Mouse (Mus musculus): ENCODE results near the gene Sec61a1. TPM values are rescaled to one million over a fixed set of nuclear protein-coding genes. Genes with fewer than 3 reads are reported as not detected.

Gene Sec61a1
- polyA plus RNA-seq, 1 experiment from 2014 or later = 165 TPM

- DNase-seq (ENCODE audit: low spot score, missing footprints) = no peak
- Histone ChIP-seq H3K4me3 (ENCODE audit: low read depth, low read length) (no peak overlapping the region), H3K9ac (ENCODE audit: low read length) (no peak overlapping the region), H3K4me1 (ENCODE audit: control insufficient read depth, insufficient read depth, low read length) (peaks cover 6% of the 10 kb centered on the region), H3K36me3 (ENCODE audit: control insufficient read depth, insufficient read depth, low read length) (no peaks in the 10 kb centered on the region), H3K4me2 (no peak overlapping the region), H3K27me3 (ENCODE audit: control insufficient read depth, insufficient read depth, low read length) (no peaks in the 10 kb centered on the region), H3K27ac (ENCODE audit: low read depth, low read length) (no peak overlapping the region), H3K9me3 (ENCODE audit: control insufficient read depth, low read length) (no peaks in the 10 kb centered on the region)
- WGBS = 74% methylated on average over 3 of the region's 3 CpGs
- no peak for ATAC-seq (ENCODE audit: low FRiP score)
These were observed 3.9 kb upstream of the Sec61a1 start for GRCm38 (mm10) chr6:88522606-88523005.

DNA sequence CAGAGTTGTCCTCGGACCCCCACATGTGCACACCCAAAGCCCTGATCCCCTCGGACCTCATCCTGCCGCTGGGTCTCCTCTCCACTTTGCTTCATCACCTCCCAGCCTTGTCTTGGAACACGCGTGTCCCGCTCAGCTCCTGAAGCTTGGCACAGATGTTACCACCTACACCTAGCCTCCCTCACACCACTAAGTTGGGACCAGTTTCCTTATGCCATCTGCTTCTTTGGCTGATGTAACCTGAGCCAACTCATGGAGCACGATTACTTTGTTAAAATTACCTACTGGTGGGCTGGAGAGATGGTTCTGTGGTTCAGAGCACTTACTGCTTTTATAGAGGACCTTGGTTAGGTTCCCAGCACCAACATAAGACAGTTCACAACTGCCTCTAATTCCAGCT lies 3.1 kb upstream of the Sec61a1 start:
- H3K27me3 ChIP-seq (ENCODE audit: control insufficient read depth, insufficient read depth, low read length) = no peaks in the 10 kb centered on the region
- H3K4me2 ChIP-seq = no peak overlapping the region
- H3K4me1 ChIP-seq (ENCODE audit: control insufficient read depth, insufficient read depth, low read length) = peaks cover 12% of the 10 kb centered on the region
- H3K4me3 ChIP-seq (ENCODE audit: low read depth, low read length) = no peak overlapping the region
- WGBS = 89% methylated on average over 7 of the region's 7 CpGs
- no peak for ATAC-seq (ENCODE audit: low FRiP score)
- no peak for DNase-seq (ENCODE audit: low spot score, missing footprints)
- H3K27ac ChIP-seq (ENCODE audit: low read depth, low read length) = no peak overlapping the region
- no peaks in the 10 kb centered on the region for H3K9me3 ChIP-seq (ENCODE audit: control insufficient read depth, low read length)
- no peaks in the 10 kb centered on the region for H3K36me3 ChIP-seq (ENCODE audit: control insufficient read depth, insufficient read depth, low read length)
- no peak overlapping the region for H3K9ac ChIP-seq (ENCODE audit: low read length)

GRCm38 (mm10) chr6:88517701-88518403 lies 853 bp downstream of the Sec61a1 start:
- 20% methylated on average over 18 of the region's 18 CpGs for WGBS
- Histone ChIP-seq H3K27me3 (ENCODE audit: control insufficient read depth, insufficient read depth, low read length) (no peaks in the 10 kb centered on the region), H3K4me1 (ENCODE audit: control insufficient read depth, insufficient read depth, low read length) (peaks cover 12% of the 10 kb centered on the region), H3K9me3 (ENCODE audit: control insufficient read depth, low read length) (no peaks in the 10 kb centered on the region), H3K36me3 (ENCODE audit: control insufficient read depth, insufficient read depth, low read length) (peaks cover 21% of the 10 kb centered on the region), H3K27ac (ENCODE audit: low read depth, low read length) (peak overlapping the region; percentile 42; the same call in 1 of the 2 replicates), H3K4me2 (peak overlapping the region; percentile 77), H3K4me3 (ENCODE audit: low read depth, low read length) (peak overlapping the region; percentile 87), H3K9ac (ENCODE audit: low read length) (peak overlapping the region; percentile 93)
- ATAC-seq (ENCODE audit: low FRiP score) (no peak), DNase-seq (ENCODE audit: low spot score, missing footprints) (peak; percentile 91)

GRCm38 (mm10) chr6:88516667-88517066 lies 2.0 kb downstream of the Sec61a1 start:
- Histone ChIP-seq H3K9ac (ENCODE audit: low read length) (no peak overlapping the region), H3K4me2 (no peak overlapping the region), H3K27me3 (ENCODE audit: control insufficient read depth, insufficient read depth, low read length) (no peaks in the 10 kb centered on the region), H3K27ac (ENCODE audit: low read depth, low read length) (no peak overlapping the region), H3K4me3 (ENCODE audit: low read depth, low read length) (no peak overlapping the region), H3K9me3 (ENCODE audit: control insufficient read depth, low read length) (no peaks in the 10 kb centered on the region), H3K36me3 (ENCODE audit: control insufficient read depth, insufficient read depth, low read length) (peaks cover 31% of the 10 kb centered on the region), H3K4me1 (ENCODE audit: control insufficient read depth, insufficient read depth, low read length) (peaks cover 12% of the 10 kb centered on the region)
- DNase-seq (ENCODE audit: low spot score, missing footprints) (no peak), ATAC-seq (ENCODE audit: low FRiP score) (no peak)
- WGBS = 75% methylated on average over 5 of the region's 5 CpGs

- Histone ChIP-seq H3K9me3 (ENCODE audit: control insufficient read depth, low read length) (no peaks in the 10 kb centered on the region), H3K9ac (ENCODE audit: low read length) (no peak overlapping the region), H3K27ac (ENCODE audit: low read depth, low read length) (no peak overlapping the region), H3K4me3 (ENCODE audit: low read depth, low read length) (no peak overlapping the region), H3K27me3 (ENCODE audit: control insufficient read depth, insufficient read depth, low read length) (no peaks in the 10 kb centered on the region), H3K36me3 (ENCODE audit: control insufficient read depth, insufficient read depth, low read length) (peaks cover 31% of the 10 kb centered on the region), H3K4me2 (no peak overlapping the region), H3K4me1 (ENCODE audit: control insufficient read depth, insufficient read depth, low read length) (peaks cover 12% of the 10 kb centered on the region)
- WGBS = 91% methylated on average over 8 of the region's 8 CpGs
- ATAC-seq (ENCODE audit: low FRiP score) = no peak
- no peak for DNase-seq (ENCODE audit: low spot score, missing footprints)
These were observed 2.7 kb downstream of the Sec61a1 start for GRCm38 (mm10) chr6:88515971-88516370.

DNA sequence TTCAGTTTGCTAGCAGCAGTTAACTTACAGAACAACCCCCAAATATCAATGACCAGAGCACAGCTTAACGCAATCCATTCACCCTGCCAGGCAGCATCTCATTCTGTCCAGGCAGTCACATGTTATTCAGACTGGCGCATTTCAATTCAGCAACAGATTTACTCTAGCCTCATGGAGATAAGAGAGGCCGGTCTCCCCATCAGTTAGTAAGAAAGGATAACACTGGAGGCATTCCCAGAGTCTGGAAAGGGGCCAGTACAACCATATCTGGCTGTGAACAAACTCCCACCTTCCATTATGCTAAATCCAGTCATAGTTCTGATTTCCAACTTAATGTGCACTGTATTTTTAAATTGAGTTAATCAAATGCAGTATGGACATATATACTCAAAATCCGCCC lies 4.2 kb downstream of the Sec61a1 start:
- 88% methylated on average over 4 of the region's 4 CpGs for WGBS
- Histone ChIP-seq H3K36me3 (ENCODE audit: control insufficient read depth, insufficient read depth, low read length) (peaks cover 42% of the 10 kb centered on the region), H3K4me3 (ENCODE audit: low read depth, low read length) (no peak overlapping the region), H3K27ac (ENCODE audit: low read depth, low read length) (no peak overlapping the region), H3K27me3 (ENCODE audit: control insufficient read depth, insufficient read depth, low read length) (no peaks in the 10 kb centered on the region), H3K4me1 (ENCODE audit: control insufficient read depth, insufficient read depth, low read length) (peaks cover 10% of the 10 kb centered on the region), H3K4me2 (no peak overlapping the region), H3K9me3 (ENCODE audit: control insufficient read depth, low read length) (no peaks in the 10 kb centered on the region), H3K9ac (ENCODE audit: low read length) (no peak overlapping the region)
- DNase-seq (ENCODE audit: low spot score, missing footprints) = no peak
- no peak for ATAC-seq (ENCODE audit: low FRiP score)

DNA sequence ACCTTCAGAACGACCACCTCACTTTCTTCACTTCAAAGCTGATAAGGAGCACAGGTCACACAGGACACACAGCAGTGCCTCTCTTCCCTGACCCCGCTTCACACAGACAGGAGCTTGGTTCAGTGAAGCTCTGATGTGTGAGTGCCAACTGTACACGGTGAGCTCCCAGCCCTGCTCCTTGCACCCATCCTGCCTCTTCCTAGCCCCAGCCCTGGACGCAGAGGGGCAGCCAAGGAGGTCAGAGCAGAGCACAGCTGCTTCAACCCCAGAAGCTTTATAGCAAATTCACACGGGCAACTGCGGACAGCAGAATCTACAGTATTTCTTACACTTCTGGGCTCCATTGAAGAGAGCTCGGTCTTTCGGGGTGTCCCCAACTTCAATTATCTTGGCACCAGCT lies 4.7 kb downstream of the Sec61a1 start:
- ATAC-seq (ENCODE audit: low FRiP score) = no peak
- Histone ChIP-seq H3K27me3 (ENCODE audit: control insufficient read depth, insufficient read depth, low read length) (no peaks in the 10 kb centered on the region), H3K9me3 (ENCODE audit: control insufficient read depth, low read length) (no peaks in the 10 kb centered on the region), H3K27ac (ENCODE audit: low read depth, low read length) (no peak overlapping the region), H3K9ac (ENCODE audit: low read length) (no peak overlapping the region), H3K4me1 (ENCODE audit: control insufficient read depth, insufficient read depth, low read length) (peaks cover 10% of the 10 kb centered on the region), H3K36me3 (ENCODE audit: control insufficient read depth, insufficient read depth, low read length) (peaks cover 43% of the 10 kb centered on the region), H3K4me3 (ENCODE audit: low read depth, low read length) (no peak overlapping the region), H3K4me2 (no peak overlapping the region)
- WGBS = 92% methylated on average over 8 of the region's 8 CpGs
- DNase-seq (ENCODE audit: low spot score, missing footprints) = no peak

GRCm38 (mm10) chr6:88503044-88503443 lies 15.7 kb downstream of the Sec61a1 start:
- WGBS = 96% methylated on average over 4 of the region's 4 CpGs
- peaks cover 5% of the 10 kb centered on the region; the same call in 1 of the 2 replicates for H3K4me1 ChIP-seq (ENCODE audit: control insufficient read depth, insufficient read depth, low read length)
- H3K4me3 ChIP-seq (ENCODE audit: low read depth, low read length) = no peak overlapping the region
- H3K4me2 ChIP-seq = no peak overlapping the region
- DNase-seq (ENCODE audit: low spot score, missing footprints) (no peak), ATAC-seq (ENCODE audit: low FRiP score) (no peak)
- no peaks in the 10 kb centered on the region for H3K27me3 ChIP-seq (ENCODE audit: control insufficient read depth, insufficient read depth, low read length)
- H3K27ac ChIP-seq (ENCODE audit: low read depth, low read length) = no peak overlapping the region
- H3K9ac ChIP-seq (ENCODE audit: low read length) = no peak overlapping the region
- H3K9me3 ChIP-seq (ENCODE audit: control insufficient read depth, low read length) = no peaks in the 10 kb centered on the region
- H3K36me3 ChIP-seq (ENCODE audit: control insufficient read depth, insufficient read depth, low read length) = peaks cover 37% of the 10 kb centered on the region

- H3K9me3 ChIP-seq (ENCODE audit: control insufficient read depth, low read length) = no peaks in the 10 kb centered on the region
- H3K4me2 ChIP-seq = no peak overlapping the region
- 85% methylated on average over 13 of the region's 13 CpGs for WGBS
- peaks cover 36% of the 10 kb centered on the region for H3K36me3 ChIP-seq (ENCODE audit: control insufficient read depth, insufficient read depth, low read length)
- DNase-seq (ENCODE audit: low spot score, missing footprints) (peak; percentile 8), ATAC-seq (ENCODE audit: low FRiP score) (no peak)
- H3K27ac ChIP-seq (ENCODE audit: low read depth, low read length) = no peak overlapping the region
- H3K27me3 ChIP-seq (ENCODE audit: control insufficient read depth, insufficient read depth, low read length) = no peaks in the 10 kb centered on the region
- H3K9ac ChIP-seq (ENCODE audit: low read length) = no peak overlapping the region
- H3K4me1 ChIP-seq (ENCODE audit: control insufficient read depth, insufficient read depth, low read length) = peaks cover 5% of the 10 kb centered on the region; the same call in 1 of the 2 replicates
- no peak overlapping the region for H3K4me3 ChIP-seq (ENCODE audit: low read depth, low read length)
These were observed 16.4 kb downstream of the Sec61a1 start for GRCm38 (mm10) chr6:88502030-88502970.
